Mouse (Mus musculus): ENCODE data around the gene Taf4.

DNA sequence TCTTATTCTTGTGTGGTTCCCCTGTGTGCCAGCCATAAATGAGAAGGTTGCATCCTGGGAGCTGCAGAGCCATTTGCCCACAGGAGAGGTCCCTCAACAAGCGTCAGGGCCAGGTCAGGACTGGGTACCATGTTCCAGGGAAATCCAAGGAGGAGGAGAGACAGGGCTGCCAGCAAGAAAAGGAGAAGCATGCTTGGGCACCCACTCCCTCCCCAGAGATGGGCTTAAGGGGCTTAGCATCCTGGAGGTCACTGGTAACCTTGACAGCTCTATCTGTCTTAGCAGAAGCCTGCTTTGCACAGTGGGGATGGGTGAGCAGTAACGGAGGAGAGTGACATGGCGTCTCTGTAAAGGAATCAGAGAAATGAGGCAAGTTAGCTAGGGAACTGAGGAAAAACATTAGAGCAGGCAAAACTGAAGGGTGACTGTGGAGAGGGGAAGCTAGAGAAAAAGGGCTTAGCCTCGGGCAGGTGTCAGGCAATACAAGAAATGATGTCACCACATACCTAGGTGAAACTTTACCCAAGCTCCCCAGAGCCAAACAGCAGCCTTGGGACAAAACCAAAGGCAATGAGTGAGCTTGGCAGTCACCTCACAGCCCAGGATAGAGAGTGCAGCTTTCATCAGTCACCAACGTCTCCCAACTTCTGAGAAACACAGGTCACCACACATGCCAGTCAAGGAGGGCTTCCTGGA lies 29.4 kb upstream of the Taf4 start:
- TF ChIP-seq POLR2A (IDR thresholded peaks at IDR 0.05; ENCODE audit: low read depth, low read length) (no peak), CTCF (conservative IDR thresholded peaks at IDR 0.05; ENCODE audit: insufficient read depth, insufficient read length, low read depth, low read length) (no peak)

Measured in kidney, adult 2 months (tissue).